Comparison of ENCODE assay signal across 8 mouse cellular contexts in genomic region chr10:86498051-86498672, GRCm38 (mm10). TPM values are rescaled to one million over a fixed set of nuclear protein-coding genes. Genes with fewer than 3 reads are reported as not detected.
DNase-seq lines count a peak whose midpoint lies in the region; ATAC-seq lines count a peak whose summit lies in the region.

No protein-coding gene starts in this region.

- H3K4me2 ChIP-seq in midbrain, embryonic 13.5 days (replicated peaks), result peak overlapping the region; percentile 83

- peak; percentile 90 for DNase-seq in heart, adult 11 months
- no peak for DNase-seq in heart, postnatal 25 days (ENCODE audit: low spot score)
- DNase-seq in cerebellum, adult 9-10 months, result peak; percentile 80
- DNase-seq in frontal cortex, postnatal 36 days (ENCODE audit: low spot score in 2 of 2), result peak; percentile 63 to 76
- peak; percentile 72 for DNase-seq in kidney, adult 11 months
- DNase-seq in left cerebral cortex, postnatal 4 days, result peak; percentile 36
- peak; percentile 7 for DNase-seq in testis, postnatal 14 days (ENCODE audit: low spot score)

- H3K27ac ChIP-seq in midbrain, embryonic 13.5 days, result peak overlapping the region; percentile 80

- ATAC-seq in midbrain, embryonic 13.5 days, result peak; percentile 88

- peak overlapping the region; percentile 64 for H3K4me3 ChIP-seq in midbrain, embryonic 13.5 days (replicated peaks)

- 3% methylated on average over 12 of the region's 12 CpGs for WGBS in midbrain, embryonic 13.5 days

- no peaks in the 10 kb centered on the region for H3K36me3 ChIP-seq in midbrain, embryonic 13.5 days

- H3K9me3 ChIP-seq in midbrain, embryonic 13.5 days, result no peaks in the 10 kb centered on the region

- H3K9ac ChIP-seq in midbrain, embryonic 13.5 days (replicated peaks), result peak overlapping the region; percentile 77

- intact Hi-C loops in heart, postnatal 25 days (cut with DNase I), result no loop called here
- intact Hi-C loops in left cerebral cortex, postnatal 4 days (cut with DNase I), result no loop called here

- peaks cover 17% of the 10 kb centered on the region for H3K4me1 ChIP-seq in midbrain, embryonic 13.5 days (replicated peaks)

- no peaks in the 10 kb centered on the region for H3K27me3 ChIP-seq in midbrain, embryonic 13.5 days

RNA-seq across cellular contexts. Expression of gene Syn3, which starts 0.5 kb away (rescaled TPM):
- total RNA-seq in heart, postnatal 25 days (2021), result under 1 TPM; 0.44 to 0.53 TPM
- total RNA-seq in left cerebral cortex, postnatal 4 days (2021), result 10 to 100 TPM; 82.2 to 85.4 TPM
- polyA plus RNA-seq in midbrain, embryonic 13.5 days (2015; fragmentation: Nextera tagmentation; extraction: Ambion mirVana), result 13.4 and 13.8 TPM in 2 replicates

Comparison
In these comparisons a context has a peak if more than half of its experiments do, and no peak if none do; other contexts are left out.
1. RNA of gene Syn3, which starts 0.5 kb away (total RNA-seq): 82.2 to 85.4 TPM in left cerebral cortex, postnatal 4 days; 0.44 to 0.53 TPM in heart, postnatal 25 days; every median in the first group is over 10 times any median in the second.